Mouse (Mus musculus) cortical plate, adult 2 months (tissue): Measurements from ENCODE around the gene Ick.

Experiments
- CTCF ChIP-seq: fragments of 200-500 bp; IDR thresholded peaks from 2 replicates; pipeline ENCODE4 v1.5.1; 2011; ENCODE audit warnings: mild to moderate bottlenecking, control low read depth, low read length; ENCODE audit not compliant: insufficient read depth; ENCODE audit errors: extremely low read depth
- POLR2A ChIP-seq: fragments of 200-500 bp; IDR thresholded peaks from 2 replicates; pipeline ENCODE4 v1.6.1; 2011; ENCODE audit warnings: mild to moderate bottlenecking, low read length, control low read depth; ENCODE audit not compliant: insufficient read depth; ENCODE audit errors: extremely low read depth

GRCm38 (mm10) chr9:78087751-78088150 lies 21.2 kb upstream of the Ick start:
- TF ChIP-seq CTCF: no peak
- TF ChIP-seq POLR2A: no peak
